Mouse (Mus musculus) C2C12 (cell line): ENCODE data around the gene Uspl1.

ENCODE experiments used
- CEBPB ChIP-seq: IDR thresholded peaks from one replicate; pipeline ENCODE4 v1.6.1; 2011; ENCODE audit warnings: low read depth, mild to moderate bottlenecking, control low read depth, moderate library complexity
- CTCF ChIP-seq: IDR thresholded peaks from one replicate; pipeline ENCODE4 v1.5.1; 2011; ENCODE audit not compliant: control insufficient read depth, insufficient read depth, insufficient read length
- FOSL1 ChIP-seq: IDR thresholded peaks from one replicate; pipeline ENCODE4 v1.8.0; 2011; ENCODE audit warnings: mild to moderate bottlenecking, low read length; ENCODE audit not compliant: poor library complexity, insufficient read depth, severe bottlenecking
- MAX ChIP-seq: IDR thresholded peaks from one replicate; pipeline ENCODE4 v1.6.1; 2011; ENCODE audit warnings: mild to moderate bottlenecking, control low read depth
- MYOD1 ChIP-seq: IDR thresholded peaks from one replicate; pipeline ENCODE4 v1.6.1; 2011; ENCODE audit warnings: low read depth; ENCODE audit not compliant: control insufficient read depth, insufficient read length
- MYOG ChIP-seq: IDR thresholded peaks from one replicate; pipeline ENCODE4 v1.6.1; 2011; ENCODE audit not compliant: control insufficient read depth, insufficient read length; ENCODE audit errors: extremely low read depth
- USF1 ChIP-seq: IDR thresholded peaks from one replicate; pipeline ENCODE4 v1.6.1; 2011; ENCODE audit warnings: low read depth, mild to moderate bottlenecking, control low read depth, moderate library complexity

DNA sequence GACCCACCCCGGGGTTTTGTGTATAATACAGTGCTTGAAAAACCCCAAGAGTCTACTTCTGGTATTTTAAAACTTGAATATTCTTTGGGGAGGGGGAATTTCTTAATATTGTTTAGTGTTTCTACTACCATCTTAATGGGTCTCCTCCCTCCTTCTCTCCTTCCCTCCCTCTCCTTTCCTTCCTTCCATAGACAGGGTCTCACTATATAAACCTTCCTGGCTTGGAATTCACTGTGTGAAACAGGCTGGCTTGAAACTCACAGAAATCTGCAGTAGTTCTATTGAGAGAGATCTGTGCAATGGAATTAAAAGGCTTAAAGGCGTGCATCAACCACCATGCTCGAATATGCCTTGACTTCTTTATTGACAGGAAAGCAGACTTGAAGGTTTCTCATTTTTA lies 1.7 kb downstream of the Uspl1 start:
- TF ChIP-seq CTCF, result no peak
- TF ChIP-seq USF1, result no peak
- no peak for TF ChIP-seq FOSL1
- TF ChIP-seq CEBPB, result no peak
- no peak for TF ChIP-seq MYOD1
- no peak for TF ChIP-seq MAX
- TF ChIP-seq MYOG, result no peak
